Mouse (Mus musculus) liver, embryonic 15.5 days (tissue): Measurements from ENCODE around the gene Higd2a. TPM values are rescaled to one million over a fixed set of nuclear protein-coding genes. Genes with fewer than 3 reads are reported as not detected.

ENCODE experiments used
- ATAC-seq: fragments of 200-750 bp; cut with Nextera tagmentation; 2 replicates; pipeline ENCODE4 v1.8.0; 2017; ENCODE audit warnings: moderate number of reproducible peaks, mild to moderate bottlenecking, moderate library complexity; ENCODE audit not compliant: insufficient read depth
- H3K27ac ChIP-seq: fragments of 300-500 bp; sonication (generic); replicated peaks from 2 replicates; pipeline ENCODE4 v1.5.1; 2015; ENCODE audit warnings: mild to moderate bottlenecking, inconsistent platforms
- H3K27me3 ChIP-seq: fragments of 300-500 bp; sonication (generic); 2 replicates; pipeline ENCODE4 v1.6.1; 2015; ENCODE audit warnings: mild to moderate bottlenecking, inconsistent platforms
- H3K36me3 ChIP-seq: fragments of 300-500 bp; sonication (generic); replicated peaks from 2 replicates; pipeline ENCODE4 v1.6.1; 2015; ENCODE audit warnings: moderate library complexity, mild to moderate bottlenecking, inconsistent platforms
- H3K4me1 ChIP-seq: fragments of 300-500 bp; sonication (generic); replicated peaks from 2 replicates; pipeline ENCODE4 v1.6.1; 2015; ENCODE audit warnings: inconsistent platforms
- H3K4me2 ChIP-seq: fragments of 300-500 bp; sonication (generic); 2 replicates; pipeline ENCODE4 v1.6.1; 2015; ENCODE audit warnings: moderate library complexity, mild to moderate bottlenecking, inconsistent platforms
- H3K4me3 ChIP-seq: fragments of 300-500 bp; sonication (generic); replicated peaks from 2 replicates; pipeline ENCODE4 v1.5.1; 2015; ENCODE audit warnings: mild to moderate bottlenecking, inconsistent platforms
- H3K9ac ChIP-seq: fragments of 300-500 bp; sonication (generic); 2 replicates; pipeline ENCODE4 v1.6.1; 2015; ENCODE audit warnings: moderate library complexity, mild to moderate bottlenecking, inconsistent platforms
- H3K9me3 ChIP-seq: fragments of 300-500 bp; sonication (generic); replicated peaks from 2 replicates; pipeline ENCODE4 v1.6.1; 2016; ENCODE audit warnings: inconsistent platforms
- WGBS: fragments of 180-500 bp; shearing (Covaris S2); methylation state at CpG from one replicate; pipeline ENCODE4 v1.1.7; 2015; ENCODE audit warnings: mixed read lengths; ENCODE audit not compliant: insufficient replicate concordance; 5-methylcytosine and 5-hydroxymethylcytosine counted together
- microRNA-seq: library from miRNA; unstranded; fragments of <30 nt; microRNA quantifications from one replicate; pipeline ENCODE4, GENCODE M21; 2016
- polyA plus RNA-seq: library from polyadenylated mRNA; unstranded; fragments of >200 nt; fragmentation: Nextera tagmentation; extraction: Ambion mirVana; gene quantifications from 2 replicates; pipeline ENCODE4 v1.2.1, GENCODE M21; 2015

Higd2a gene
- polyA plus RNA-seq, 1 experiment from 2014 or later, result 106 TPM

DNA sequence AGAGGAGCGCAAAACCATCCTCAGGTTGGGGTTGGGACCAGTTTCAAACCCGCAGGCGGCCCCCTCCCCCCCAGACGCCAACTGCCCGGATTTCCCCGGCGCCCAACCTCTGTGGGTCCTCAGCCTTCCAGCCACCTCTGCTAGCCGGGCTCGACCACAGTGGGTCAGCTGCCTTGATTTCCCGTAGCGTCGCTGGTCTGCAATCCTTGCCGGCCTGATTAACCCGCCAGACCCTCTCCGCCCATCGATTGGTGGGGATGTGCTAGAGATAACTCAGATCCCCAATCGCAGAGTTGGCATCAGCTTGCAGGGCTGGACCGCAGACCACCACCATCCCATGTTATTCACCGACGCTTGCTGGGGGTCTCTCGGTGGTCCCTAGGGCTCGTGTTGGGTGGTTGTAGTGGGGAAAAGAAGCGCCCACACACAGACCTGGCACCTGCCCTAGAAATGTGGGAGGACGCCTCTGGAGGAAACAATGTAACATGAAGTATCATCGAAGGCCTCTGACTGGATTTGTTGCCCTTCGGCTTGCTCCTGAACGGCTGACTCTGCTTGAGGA lies 32.0 kb downstream of the Higd2a start:
- peak overlapping the region; percentile 88 for H3K9ac ChIP-seq
- 1% methylated on average over 27 of the region's 27 CpGs for WGBS
- H3K36me3 ChIP-seq, result 0 out of 2 replicates have a peak, but pooled peaks cover 4% of the 10 kb centered on the region
- peak overlapping the region; percentile 83 for H3K27ac ChIP-seq
- H3K9me3 ChIP-seq, result no peaks in the 10 kb centered on the region
- peaks cover 38% of the 10 kb centered on the region for H3K4me1 ChIP-seq
- H3K4me2 ChIP-seq, result peak overlapping the region; percentile 88
- peaks cover 3% of the 10 kb centered on the region; the same call in 1 of the 2 replicates for H3K27me3 ChIP-seq
- ATAC-seq, result peak; percentile 56
- H3K4me3 ChIP-seq, result peak overlapping the region; percentile 89

DNA sequence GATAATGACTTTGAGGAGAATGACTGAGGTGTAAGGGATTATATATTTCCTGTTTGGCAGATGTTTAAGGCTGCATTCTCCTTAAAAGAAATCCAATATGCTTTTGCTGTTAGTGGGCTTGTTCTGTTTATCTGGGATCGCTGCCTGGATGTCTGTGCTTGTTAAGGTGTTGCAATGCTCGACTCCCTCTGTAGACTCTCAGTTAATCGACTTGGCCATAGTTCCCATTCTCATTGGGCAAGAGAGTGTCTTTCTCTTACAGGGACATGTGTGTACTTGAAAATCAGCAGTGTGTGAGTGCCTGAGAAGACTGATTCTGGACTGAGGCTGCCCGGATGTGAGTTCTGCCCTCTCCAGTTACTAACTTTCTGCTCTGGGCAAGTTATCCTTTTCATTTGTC lies 39.1 kb downstream of the Higd2a start:
- peaks cover 22% of the 10 kb centered on the region for H3K4me1 ChIP-seq
- no peaks in the 10 kb centered on the region for H3K27me3 ChIP-seq
- no peak overlapping the region for H3K4me2 ChIP-seq
- peak; percentile 51; the same call in 1 of the 2 replicates for ATAC-seq
- H3K4me3 ChIP-seq, result no peak overlapping the region
- WGBS, result 64% methylated on average over 4 of the region's 4 CpGs
- H3K9ac ChIP-seq, result no peak overlapping the region; the same call in 1 of the 2 replicates
- peak overlapping the region; percentile 26 for H3K27ac ChIP-seq
- H3K36me3 ChIP-seq, result peaks cover 10% of the 10 kb centered on the region; the same call in 1 of the 2 replicates
- H3K9me3 ChIP-seq, result no peaks in the 10 kb centered on the region

DNA sequence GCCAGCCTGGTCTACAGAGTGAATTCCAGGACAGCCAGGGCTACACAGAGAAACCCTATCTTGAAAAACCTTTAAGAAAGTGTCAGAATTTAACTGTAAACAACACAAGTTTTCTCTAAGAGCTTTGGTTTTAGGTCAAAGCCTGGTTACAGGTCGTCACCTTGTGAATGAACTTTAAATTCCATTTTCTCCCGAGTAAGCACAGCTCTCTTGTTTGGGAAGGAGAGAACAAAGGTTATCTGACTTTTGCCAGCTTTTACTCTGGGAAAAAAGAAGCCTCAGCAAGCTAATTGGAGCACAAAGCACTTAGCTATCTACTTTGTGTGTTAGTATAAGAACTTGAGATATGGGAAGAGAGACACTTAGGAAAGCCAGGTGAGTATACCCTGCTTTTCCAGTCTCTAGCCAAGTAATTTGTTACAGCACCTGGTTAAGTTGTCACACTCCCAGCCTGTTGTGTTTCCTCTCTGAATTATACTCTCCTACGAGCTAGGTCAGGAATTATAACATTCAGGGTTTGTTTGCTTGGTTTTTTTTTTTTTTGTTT lies 42.8 kb downstream of the Higd2a start:
- Histone ChIP-seq H3K9me3 (no peaks in the 10 kb centered on the region), H3K4me1 (peaks cover 7% of the 10 kb centered on the region), H3K27me3 (no peaks in the 10 kb centered on the region), H3K4me2 (no peak overlapping the region), H3K36me3 (peaks cover 19% of the 10 kb centered on the region), H3K9ac (no peak overlapping the region), H3K27ac (0 out of 2 replicates have a peak overlapping the region, but pooled peaks have one; percentile 43), H3K4me3 (no peak overlapping the region)
- no peak for ATAC-seq
- 70% methylated on average over 3 of the region's 3 CpGs for WGBS

- no peaks in the 10 kb centered on the region for H3K27me3 ChIP-seq
- no peaks in the 10 kb centered on the region for H3K9me3 ChIP-seq
- no peak overlapping the region for H3K4me2 ChIP-seq
- no peak overlapping the region for H3K27ac ChIP-seq
- H3K36me3 ChIP-seq, result peaks cover 39% of the 10 kb centered on the region
- WGBS, result 78% methylated on average over 3 of the region's 3 CpGs
- H3K4me1 ChIP-seq, result no peaks in the 10 kb centered on the region; the same call in 1 of the 2 replicates
- H3K4me3 ChIP-seq, result no peak overlapping the region
- H3K9ac ChIP-seq, result no peak overlapping the region
- ATAC-seq, result no peak
Measured at GRCm38 (mm10) chr13:54635011-54635410, 45.0 kb downstream of the Higd2a start.

Small RNAs within 50 kb of the gene (microRNA-seq; reads per million reads assigned to microRNA genes)
- gene Gm24195, result not detected

Other genes starting within 250 kb of the Higd2a start
- gene Cplx2, start 218.9 kb upstream of the Higd2a start, polyA plus RNA-seq, result 0.29 and 0.33 TPM in 2 replicates
- 40.5 and 42.5 TPM in 2 replicates for gene Thoc3, start 121.4 kb upstream of the Higd2a start, polyA plus RNA-seq
- 2.0 and 2.4 TPM in 2 replicates for gene Simc1, start 86.4 kb upstream of the Higd2a start, polyA plus RNA-seq
- gene 4833439L19Rik, start 24.8 kb upstream of the Higd2a start, polyA plus RNA-seq, result 48.5 and 49.7 TPM in 2 replicates
- 7.0 and 8.2 TPM in 2 replicates for gene Arl10, start 15.2 kb upstream of the Higd2a start, polyA plus RNA-seq
- 43.2 and 47.0 TPM in 2 replicates for gene Nop16, start 117 bp upstream of the Higd2a start, polyA plus RNA-seq
- 35.6 and 40.4 TPM in 2 replicates for gene Cltb, start 21.1 kb downstream of the Higd2a start, polyA plus RNA-seq
- 28.5 and 28.9 TPM in 2 replicates for gene Faf2, start 31.6 kb downstream of the Higd2a start, polyA plus RNA-seq
- 24.9 and 31.3 TPM in 2 replicates for gene Rnf44, start 103.7 kb downstream of the Higd2a start, polyA plus RNA-seq
- 16.6 and 19.9 TPM in 2 replicates for gene Cdhr2, start 111.3 kb downstream of the Higd2a start, polyA plus RNA-seq
- 0.02 and 0.05 TPM in 2 replicates for gene Gprin1, start 159.7 kb downstream of the Higd2a start, polyA plus RNA-seq
- gene Sncb, start 176.4 kb downstream of the Higd2a start, polyA plus RNA-seq, result not detected in 2 replicates
- gene Eif4e1b, start 193.8 kb downstream of the Higd2a start, polyA plus RNA-seq, result not detected in 2 replicates
- gene Tspan17, start 199.2 kb downstream of the Higd2a start, polyA plus RNA-seq, result 1.0 and 1.8 TPM in 2 replicates